Mouse (Mus musculus): ENCODE results near the gene Abr.

Gene Abr

GRCm38 (mm10) chr11:76374491-76375185 lies 247.5 kb downstream of the Abr start:
- no peak for DNase-seq (ENCODE audit: low spot score in 2 of 2)

DNA sequence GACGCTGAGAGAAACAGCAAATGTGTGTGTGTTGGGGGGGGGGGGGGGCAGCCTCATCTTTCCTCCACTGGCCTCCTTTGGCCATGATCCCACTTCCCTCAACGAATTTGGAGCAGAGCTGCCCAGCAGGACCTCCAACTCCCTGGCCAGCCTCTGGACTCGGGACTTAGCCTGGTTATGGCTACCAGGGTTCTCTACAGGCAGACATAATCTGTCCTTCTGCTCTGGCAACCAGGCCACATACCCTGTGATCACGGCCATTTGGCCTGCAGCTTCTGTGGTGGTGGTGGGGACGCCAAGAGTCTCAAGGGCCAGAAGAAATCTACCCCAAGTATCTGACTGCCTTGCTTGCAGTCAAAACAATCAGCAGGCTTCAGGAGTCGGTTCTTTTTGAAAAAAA lies 249.6 kb downstream of the Abr start:
- DNase-seq (ENCODE audit: low spot score in 2 of 2), result no peak

GRCm38 (mm10) chr11:76372120-76372519 lies 250.0 kb downstream of the Abr start:
- DNase-seq (ENCODE audit: low spot score in 2 of 2), result no peak

GRCm38 (mm10) chr11:76370491-76370890 lies 251.6 kb downstream of the Abr start:
- DNase-seq (ENCODE audit: low spot score in 2 of 2), result no peak

All from spleen, postnatal 36 days (tissue).